Mouse (Mus musculus) G1E (cell line): ENCODE results near the gene Nubpl. TPM values are rescaled to one million over a fixed set of nuclear protein-coding genes. Genes with fewer than 3 reads are reported as not detected.

Experiments
- ATAC-seq: 2 replicates; pipeline ENCODE4 v1.8.0; 2016; ENCODE audit warnings: mild to moderate bottlenecking; ENCODE audit not compliant: insufficient number of reproducible peaks, poor library complexity, low FRiP score, severe bottlenecking; ENCODE audit errors: extremely low read depth
- DNase-seq: peaks from one replicate; pipeline ENCODE4 v3.0.0; 2012; ENCODE audit warnings: low spot score
- H3K27me3 ChIP-seq: 2 replicates; pipeline ENCODE4 v1.6.1; 2012; ENCODE audit warnings: mild to moderate bottlenecking, low read length, inconsistent platforms; ENCODE audit not compliant: insufficient read depth
- H3K36me3 ChIP-seq: replicated peaks from 2 replicates; pipeline ENCODE3; 2012; ENCODE audit warnings: mild to moderate bottlenecking, inconsistent platforms
- H3K4me1 ChIP-seq: 2 replicates; pipeline ENCODE4 v1.6.1; 2012; ENCODE audit warnings: low read depth, low read length, inconsistent platforms, mixed read lengths; ENCODE audit not compliant: insufficient read depth
- H3K4me3 ChIP-seq: 2 replicates; pipeline ENCODE4 v1.5.1; 2012; ENCODE audit warnings: low read depth, mild to moderate bottlenecking, inconsistent platforms, low read length, moderate library complexity, mixed read lengths
- H3K9me3 ChIP-seq: replicated peaks from 2 replicates; pipeline ENCODE4 v1.6.1; 2012; ENCODE audit warnings: inconsistent platforms
- CTCF ChIP-seq: IDR thresholded peaks from 2 replicates; pipeline ENCODE4 v1.5.1; 2012; ENCODE audit warnings: low read depth, low read length, inconsistent platforms, mixed read lengths
- GATA1 ChIP-seq: IDR thresholded peaks from 2 replicates; pipeline ENCODE4 v1.6.1; 2012; ENCODE audit warnings: borderline replicate concordance, low read length, inconsistent platforms, mixed read lengths
- GATA2 ChIP-seq: IDR thresholded peaks from 2 replicates; pipeline ENCODE4 v1.6.1; 2012; ENCODE audit warnings: low read depth, low read length, inconsistent platforms, borderline replicate concordance
- POLR2AphosphoS5 ChIP-seq: IDR thresholded peaks from 2 replicates; pipeline ENCODE4 v1.6.1; 2012; ENCODE audit warnings: low read depth, low read length, inconsistent platforms; ENCODE audit not compliant: insufficient replicate concordance
- TAL1 ChIP-seq: conservative IDR thresholded peaks from 2 replicates; pipeline ENCODE4 v1.6.1; 2012; ENCODE audit warnings: low read depth, low read length, inconsistent platforms, mixed read lengths
- polyA plus RNA-seq: library from polyadenylated mRNA; stranded (reverse); fragments of >175 nt; gene quantifications from 2 replicates; pipeline ENCODE4 v1.2.3, GENCODE M21; 2012
- total RNA-seq, 2 experiments: library from RNA; stranded (forward) in 1 of 2; stranded (reverse) in 1 of 2; fragments of 200-1000 nt in 1 of 2; fragments of >200 nt in 1 of 2; fragmentation: Nextera tagmentation in 1 of 2; gene quantifications; 2 replicates each; pipeline ENCODE4 v1.2.3; 2014 to 2017

Gene Nubpl
- total and polyA plus RNA-seq, 3 experiments, result 11.1 to 29.9 (median 19.8) TPM

GRCm38 (mm10) chr12:52306348-52306747 is 208.8 kb downstream of the Nubpl start:
- no peak for ATAC-seq
- Histone ChIP-seq H3K4me1 (no peaks in the 10 kb centered on the region), H3K36me3 (peaks cover 2% of the 10 kb centered on the region), H3K4me3 (no peak overlapping the region), H3K27me3 (no peaks in the 10 kb centered on the region), H3K9me3 (no peaks in the 10 kb centered on the region)
- no peak for DNase-seq
- no peak for TF ChIP-seq GATA2
- TF ChIP-seq POLR2AphosphoS5, result no peak
- no peak for TF ChIP-seq CTCF
- no peak for TF ChIP-seq GATA1
- no peak for TF ChIP-seq TAL1

GRCm38 (mm10) chr12:52307331-52307982 is 209.9 kb downstream of the Nubpl start:
- Histone ChIP-seq H3K4me3 (no peak overlapping the region), H3K36me3 (peaks cover 2% of the 10 kb centered on the region), H3K4me1 (no peaks in the 10 kb centered on the region), H3K27me3 (no peaks in the 10 kb centered on the region), H3K9me3 (no peaks in the 10 kb centered on the region)
- TF ChIP-seq POLR2AphosphoS5 (no peak), GATA2 (no peak), GATA1 (no peak), TAL1 (no peak), CTCF (no peak)
- ATAC-seq, result no peak
- DNase-seq, result no peak

- Histone ChIP-seq H3K4me3 (no peak overlapping the region), H3K36me3 (peaks cover 2% of the 10 kb centered on the region), H3K9me3 (no peaks in the 10 kb centered on the region), H3K27me3 (no peaks in the 10 kb centered on the region), H3K4me1 (no peaks in the 10 kb centered on the region)
- DNase-seq (no peak), ATAC-seq (no peak)
- no peak for TF ChIP-seq CTCF
- no peak for TF ChIP-seq TAL1
- no peak for TF ChIP-seq GATA2
- no peak for TF ChIP-seq GATA1
- no peak for TF ChIP-seq POLR2AphosphoS5
These were observed 211.1 kb downstream of the Nubpl start for GRCm38 (mm10) chr12:52308628-52309027.

- no peak for DNase-seq
- no peak for ATAC-seq
- Histone ChIP-seq H3K36me3 (no peaks in the 10 kb centered on the region), H3K9me3 (no peaks in the 10 kb centered on the region), H3K27me3 (no peaks in the 10 kb centered on the region), H3K4me1 (no peaks in the 10 kb centered on the region), H3K4me3 (no peak overlapping the region)
- TF ChIP-seq POLR2AphosphoS5 (no peak), GATA2 (no peak)
These were observed 217.3 kb downstream of the Nubpl start for GRCm38 (mm10) chr12:52314818-52315217.

GRCm38 (mm10) chr12:52317635-52318034 is 220.1 kb downstream of the Nubpl start:
- Histone ChIP-seq H3K36me3 (no peaks in the 10 kb centered on the region), H3K4me3 (no peak overlapping the region), H3K4me1 (no peaks in the 10 kb centered on the region), H3K27me3 (no peaks in the 10 kb centered on the region), H3K9me3 (no peaks in the 10 kb centered on the region)
- TF ChIP-seq GATA1 (no peak), GATA2 (no peak), TAL1 (no peak), CTCF (no peak), POLR2AphosphoS5 (no peak)
- ATAC-seq (no peak), DNase-seq (no peak)

- ATAC-seq (no peak), DNase-seq (no peak)
- H3K9me3 ChIP-seq, result no peaks in the 10 kb centered on the region
- H3K36me3 ChIP-seq, result no peaks in the 10 kb centered on the region
- no peak for TF ChIP-seq GATA1
- TF ChIP-seq CTCF, result no peak
- TF ChIP-seq GATA2, result no peak
- TF ChIP-seq TAL1, result no peak
- TF ChIP-seq POLR2AphosphoS5, result no peak
- no peaks in the 10 kb centered on the region for H3K4me1 ChIP-seq
- H3K4me3 ChIP-seq, result no peak overlapping the region
- H3K27me3 ChIP-seq, result no peaks in the 10 kb centered on the region
These were observed 220.9 kb downstream of the Nubpl start for GRCm38 (mm10) chr12:52318426-52318825.

GRCm38 (mm10) chr12:52319156-52319555 is 221.6 kb downstream of the Nubpl start:
- no peak for TF ChIP-seq GATA2
- TF ChIP-seq GATA1, result no peak
- TF ChIP-seq POLR2AphosphoS5, result no peak
- TF ChIP-seq TAL1, result no peak
- TF ChIP-seq CTCF, result no peak
- ATAC-seq, result no peak
- no peaks in the 10 kb centered on the region for H3K27me3 ChIP-seq

More at GRCm38 (mm10) chr12:52319156-52319555, 221.6 kb downstream of the Nubpl start:
- Histone ChIP-seq H3K36me3 (no peaks in the 10 kb centered on the region), H3K9me3 (no peaks in the 10 kb centered on the region), H3K4me1 (no peaks in the 10 kb centered on the region), H3K4me3 (no peak overlapping the region)
- DNase-seq, result no peak
